Mouse (Mus musculus): ENCODE results near the gene Pmis2.

Pmis2 gene

GRCm38 (mm10) chr7:30671480-30671879, at the start of gene Pmis2:
TSS of gene Pmis2 (minus strand) at chr7:30671605.
- no peak for DNase-seq (ENCODE audit: low spot score)

GRCm38 (mm10) chr7:30719669-30720068, 48.3 kb upstream of the Pmis2 start:
- no peak for DNase-seq (ENCODE audit: low spot score)

- DNase-seq (ENCODE audit: low spot score): no peak
Observed at GRCm38 (mm10) chr7:30717716-30718046, 46.3 kb upstream of the Pmis2 start.

- DNase-seq (ENCODE audit: low spot score): no peak
Observed at GRCm38 (mm10) chr7:30717006-30717715, 45.8 kb upstream of the Pmis2 start.

- no peak for DNase-seq (ENCODE audit: low spot score)
Observed at GRCm38 (mm10) chr7:30711942-30712341, 40.5 kb upstream of the Pmis2 start, which contains the start of gene Atp4a. TSS of gene Atp4a (plus strand) at chr7:30712209.

GRCm38 (mm10) chr7:30707441-30707840, 36.0 kb upstream of the Pmis2 start:
- DNase-seq (ENCODE audit: low spot score): no peak

- DNase-seq (ENCODE audit: low spot score): no peak
Observed at GRCm38 (mm10) chr7:30706214-30706882, 34.9 kb upstream of the Pmis2 start.

- DNase-seq (ENCODE audit: low spot score): no peak
Observed at GRCm38 (mm10) chr7:30698589-30698988, 27.2 kb upstream of the Pmis2 start, which contains the start of gene 2200002J24Rik. TSS of gene 2200002J24Rik (plus strand) at chr7:30698926.

GRCm38 (mm10) chr7:30698101-30698500, 26.7 kb upstream of the Pmis2 start:
- no peak for DNase-seq (ENCODE audit: low spot score)

GRCm38 (mm10) chr7:30688325-30688724, 16.9 kb upstream of the Pmis2 start:
- no peak for DNase-seq (ENCODE audit: low spot score)

GRCm38 (mm10) chr7:30683425-30683824, 12.0 kb upstream of the Pmis2 start:
- no peak for DNase-seq (ENCODE audit: low spot score)

- no peak for DNase-seq (ENCODE audit: low spot score)
Observed at GRCm38 (mm10) chr7:30681897-30682296, 10.5 kb upstream of the Pmis2 start.

- DNase-seq (ENCODE audit: low spot score): no peak
Observed at GRCm38 (mm10) chr7:30678263-30678975, 7.0 kb upstream of the Pmis2 start.

GRCm38 (mm10) chr7:30669229-30669628, 2.2 kb downstream of the Pmis2 start:
- DNase-seq (ENCODE audit: low spot score): no peak

- no peak for DNase-seq (ENCODE audit: low spot score)
Observed at GRCm38 (mm10) chr7:30665321-30665720, 6.1 kb downstream of the Pmis2 start.

GRCm38 (mm10) chr7:30664529-30665200, 6.7 kb downstream of the Pmis2 start, which contains the start of gene Haus5:
TSS of gene Haus5 (minus strand) at chr7:30664994.
- DNase-seq (ENCODE audit: low spot score): peak; percentile 65

- DNase-seq (ENCODE audit: low spot score): peak; percentile 90
Observed at GRCm38 (mm10) chr7:30649591-30650540, 21.5 kb downstream of the Pmis2 start, which contains the start of gene Rbm42. TSS of gene Rbm42 (minus strand) at chr7:30650317.

GRCm38 (mm10) chr7:30639083-30639482, 32.3 kb downstream of the Pmis2 start:
- no peak for DNase-seq (ENCODE audit: low spot score)

- no peak for DNase-seq (ENCODE audit: low spot score)
Observed at GRCm38 (mm10) chr7:30636395-30636794, 35.0 kb downstream of the Pmis2 start.

- no peak for DNase-seq (ENCODE audit: low spot score)
Observed at GRCm38 (mm10) chr7:30635752-30636151, 35.7 kb downstream of the Pmis2 start, which contains the start of gene Etv2. TSS of gene Etv2 (minus strand) at chr7:30635852.

- DNase-seq (ENCODE audit: low spot score): no peak
Observed at GRCm38 (mm10) chr7:30634621-30635020, 36.8 kb downstream of the Pmis2 start.
